Mouse (Mus musculus) forebrain, postnatal 0 days (tissue): Measurements from ENCODE around the gene Nsl1. TPM values are rescaled to one million over a fixed set of nuclear protein-coding genes. Genes with fewer than 3 reads are reported as not detected.

Experiments used
- ATAC-seq: fragments of 200-750 bp; cut with Nextera tagmentation; 2 replicates; pipeline ENCODE4 v1.8.0; 2017; ENCODE audit warnings: mild to moderate bottlenecking, moderate library complexity
- DNase-seq: peaks from one replicate; pipeline ENCODE4 v3.0.0-alpha.2; 2015
- H3K27ac ChIP-seq: fragments of 300-500 bp; sonication (generic); 2 replicates; pipeline ENCODE4 v1.5.1; 2014; ENCODE audit warnings: low read depth, mild to moderate bottlenecking, antibody characterized with exemption, low read length, moderate library complexity, mixed read lengths
- H3K27me3 ChIP-seq: fragments of 300-500 bp; sonication (generic); 2 replicates; pipeline ENCODE4 v1.6.1; 2014; ENCODE audit warnings: mild to moderate bottlenecking, low read length, mixed read lengths; ENCODE audit not compliant: insufficient read depth
- H3K36me3 ChIP-seq: fragments of 300-500 bp; sonication (generic); 2 replicates; pipeline ENCODE4 v1.6.1; 2014; ENCODE audit warnings: mild to moderate bottlenecking, moderate library complexity; ENCODE audit not compliant: insufficient read depth
- H3K4me1 ChIP-seq: fragments of 300-500 bp; sonication (generic); 2 replicates; pipeline ENCODE4 v1.6.1; 2014; ENCODE audit warnings: antibody characterized with exemption; ENCODE audit not compliant: insufficient read depth
- H3K4me2 ChIP-seq: fragments of 300-500 bp; sonication (generic); 2 replicates; pipeline ENCODE4 v1.6.1; 2014; ENCODE audit warnings: low read depth, mild to moderate bottlenecking, moderate library complexity
- H3K4me3 ChIP-seq: fragments of 300-500 bp; sonication (generic); 2 replicates; pipeline ENCODE4 v1.5.1; 2014; ENCODE audit warnings: low read depth, low read length, mixed read lengths
- H3K9ac ChIP-seq: fragments of 300-500 bp; sonication (generic); 2 replicates; pipeline ENCODE4 v1.6.1; 2014; ENCODE audit warnings: mild to moderate bottlenecking
- H3K9me3 ChIP-seq: fragments of 300-500 bp; sonication (generic); 2 replicates; pipeline ENCODE4 v1.6.1; 2016; ENCODE audit warnings: low read length
- CTCF ChIP-seq: sonication (generic); IDR thresholded peaks from 2 replicates; pipeline ENCODE4 v1.5.1; 2016; ENCODE audit warnings: antibody characterized with exemption, control low read depth, low read depth
- WGBS: fragments of 180-500 bp; shearing (Covaris S2); extraction: QIAGEN DNeasy Blood & Tissue Kit; methylation state at CpG from one replicate; pipeline ENCODE4 v1.1.7; 2014; 5-methylcytosine and 5-hydroxymethylcytosine counted together
- polyA plus RNA-seq: library from polyadenylated mRNA; unstranded; fragments of >200 nt; fragmentation: Nextera tagmentation; extraction: Ambion mirVana; gene quantifications from 2 replicates; pipeline ENCODE4 v1.2.1, GENCODE M21; 2015
- total RNA-seq: library from RNA; depleted of rRNA; stranded (reverse); fragments of >200 nt; gene quantifications from 2 replicates; pipeline ENCODE4 v1.2.3, GENCODE M21; 2014

Gene Nsl1
- total and polyA plus RNA-seq, 2 experiments from 2014 or later, result 2.5 to 4.7 TPM

DNA sequence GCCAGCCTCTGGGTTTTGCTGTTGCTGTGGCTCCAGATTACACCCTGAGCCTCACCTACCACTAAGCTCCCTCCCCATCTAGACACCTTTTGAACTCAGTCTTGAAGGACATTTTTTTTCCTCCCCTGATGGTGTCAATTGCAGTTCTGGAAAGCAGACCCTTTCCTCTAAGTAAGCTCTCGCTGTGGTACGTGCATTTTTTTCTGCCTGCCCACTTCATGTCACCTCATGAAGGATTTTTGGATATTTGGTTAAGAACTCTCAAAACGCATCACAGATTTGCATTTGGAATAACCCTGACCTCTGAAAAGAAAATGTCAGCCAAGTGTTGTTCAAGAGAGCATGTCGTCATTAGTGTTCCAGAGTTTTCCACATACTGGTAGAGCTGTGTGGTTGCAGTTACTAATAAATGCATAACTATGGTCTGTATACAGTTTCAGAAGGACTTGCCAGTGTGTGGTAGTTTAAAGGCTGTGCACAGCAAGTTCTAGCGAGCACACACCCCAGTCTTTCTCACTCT lies 37.0 kb downstream of the Nsl1 start:
- no peaks in the 10 kb centered on the region for H3K9me3 ChIP-seq

DNA sequence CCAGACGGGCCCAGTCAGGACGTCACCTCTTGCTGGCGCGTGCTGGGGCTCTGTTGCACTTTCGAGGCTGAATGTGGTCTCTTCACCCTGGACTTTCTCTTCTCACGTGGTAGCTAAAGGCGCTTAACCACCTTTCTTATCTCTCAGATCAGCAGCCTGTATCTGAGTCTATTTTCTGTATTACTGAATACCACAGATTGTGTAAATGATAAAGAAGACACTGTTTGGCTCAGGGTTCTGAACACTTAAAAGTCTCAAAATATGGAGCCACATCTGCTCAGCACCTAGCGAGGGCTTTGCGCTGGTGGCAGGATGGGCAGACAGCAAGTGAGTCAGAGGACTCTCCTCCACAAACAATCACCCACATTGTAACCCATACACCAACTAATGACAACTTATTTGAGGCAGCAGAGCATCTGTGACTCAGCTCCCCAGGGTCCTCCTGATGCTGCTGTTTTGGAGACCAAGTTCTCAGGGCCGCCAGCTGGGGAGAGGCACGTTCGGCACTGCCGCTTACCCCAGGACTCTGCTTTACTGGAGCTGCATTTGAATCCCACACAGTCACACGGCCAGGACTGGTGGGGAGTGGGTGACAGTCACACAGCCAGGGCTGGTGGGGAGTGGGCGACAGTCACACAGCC lies 40.0 kb downstream of the Nsl1 start:
- ATAC-seq, result no peak
- 87% methylated on average over 15 of the region's 15 CpGs for whole genome bisulfite sequencing
- H3K27me3 ChIP-seq, result 0 out of 2 replicates have a peak, but pooled peaks cover 3% of the 10 kb centered on the region

More for the DNA sequence above, 37.0 kb downstream of the Nsl1 start:
- ATAC-seq (no peak), DNase-seq (no peak)
- Histone ChIP-seq H3K4me1 (no peaks in the 10 kb centered on the region), H3K36me3 (no peaks in the 10 kb centered on the region), H3K27ac (no peak overlapping the region), H3K9ac (no peak overlapping the region), H3K27me3 (0 out of 2 replicates have a peak, but pooled peaks cover 3% of the 10 kb centered on the region), H3K4me3 (no peak overlapping the region), H3K4me2 (no peak overlapping the region)
- WGBS, result 72% methylated on average over 5 of the region's 5 CpGs
- no peak for TF ChIP-seq CTCF

DNA sequence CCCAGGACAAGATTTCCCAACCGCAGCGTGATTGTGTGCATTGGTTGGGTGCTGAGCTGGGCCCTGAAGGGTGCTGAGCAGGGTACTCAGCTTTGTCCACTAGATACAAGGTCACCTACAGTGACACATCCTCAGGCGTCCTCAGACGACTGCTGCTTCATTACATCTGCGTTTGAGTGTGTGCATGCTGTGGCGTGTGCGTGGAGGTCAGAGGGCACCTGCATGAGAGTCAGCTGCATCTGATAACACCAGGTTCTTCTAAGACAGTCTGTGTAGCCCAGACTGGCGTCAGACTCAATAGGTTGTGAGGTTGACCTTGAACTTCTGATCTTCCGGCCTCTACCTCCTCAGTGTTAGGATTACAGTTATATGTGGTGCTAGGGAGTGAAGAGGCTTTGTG lies 42.4 kb downstream of the Nsl1 start:
- DNase-seq, result no peak
- no peak for ATAC-seq
- H3K4me3 ChIP-seq, result no peak overlapping the region
- TF ChIP-seq CTCF, result no peak
- H3K4me1 ChIP-seq, result no peaks in the 10 kb centered on the region
- no peaks in the 10 kb centered on the region for H3K36me3 ChIP-seq
- no peaks in the 10 kb centered on the region for H3K9me3 ChIP-seq
- no peak overlapping the region for H3K27ac ChIP-seq
- H3K4me2 ChIP-seq, result no peak overlapping the region
- H3K9ac ChIP-seq, result no peak overlapping the region
- no peaks in the 10 kb centered on the region for H3K27me3 ChIP-seq
- 84% methylated on average over 9 of the region's 9 CpGs for whole genome bisulfite sequencing

More for the DNA sequence above, 40.0 kb downstream of the Nsl1 start:
- H3K4me2 ChIP-seq, result no peak overlapping the region
- DNase-seq, result no peak
- TF ChIP-seq CTCF, result no peak
- H3K9ac ChIP-seq, result no peak overlapping the region
- H3K36me3 ChIP-seq, result no peaks in the 10 kb centered on the region
- H3K27ac ChIP-seq, result no peak overlapping the region
- H3K4me1 ChIP-seq, result no peaks in the 10 kb centered on the region
- no peaks in the 10 kb centered on the region for H3K9me3 ChIP-seq
- no peak overlapping the region for H3K4me3 ChIP-seq

DNA sequence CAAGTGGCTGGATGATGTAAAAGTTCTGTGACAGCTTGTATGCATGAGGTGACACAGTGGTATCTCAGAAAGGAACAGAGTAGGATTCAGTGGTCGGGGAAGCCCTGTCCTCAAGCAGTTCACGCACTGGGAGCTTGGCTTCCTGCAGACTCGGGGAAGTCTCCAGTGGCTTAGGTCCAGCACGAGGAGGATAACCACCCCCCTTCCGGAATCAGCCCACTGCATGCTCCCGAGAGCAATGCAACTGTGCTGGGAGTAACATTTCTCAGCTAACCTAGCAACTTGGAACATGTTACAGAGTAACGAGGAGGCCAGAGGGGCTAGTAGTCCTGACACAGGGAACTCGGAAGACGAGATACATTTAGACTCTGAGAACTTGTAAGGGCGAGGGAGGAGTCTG lies 44.5 kb downstream of the Nsl1 start:
- H3K4me1 ChIP-seq, result no peaks in the 10 kb centered on the region
- H3K9me3 ChIP-seq, result no peaks in the 10 kb centered on the region
- no peak overlapping the region for H3K27ac ChIP-seq
- H3K4me2 ChIP-seq, result no peak overlapping the region
- H3K4me3 ChIP-seq, result no peak overlapping the region
- no peak for DNase-seq
- ATAC-seq, result no peak
- no peak overlapping the region for H3K9ac ChIP-seq
- 70% methylated on average over 10 of the region's 10 CpGs for WGBS
- H3K36me3 ChIP-seq, result no peaks in the 10 kb centered on the region
- no peak for TF ChIP-seq CTCF
- no peaks in the 10 kb centered on the region for H3K27me3 ChIP-seq

DNA sequence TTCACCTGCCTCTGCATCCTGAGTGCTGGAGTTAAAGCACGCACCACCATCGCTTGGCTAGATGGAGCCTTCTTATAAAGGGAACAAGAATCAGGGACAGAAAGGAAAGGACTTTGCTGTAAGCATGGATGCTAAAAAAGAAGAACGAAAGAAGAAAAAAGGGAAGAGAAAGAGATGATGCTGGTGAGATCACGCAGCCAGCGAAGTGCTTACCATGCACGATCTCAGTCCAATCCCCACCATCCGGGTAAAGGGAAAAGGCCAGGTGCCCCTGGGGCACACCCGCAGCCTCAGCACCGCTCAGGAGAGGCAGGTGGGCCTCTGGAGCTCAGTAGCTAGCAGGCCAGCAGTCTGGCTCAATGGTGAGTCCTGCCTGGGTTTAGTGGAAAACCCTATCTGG lies 47.1 kb downstream of the Nsl1 start:
- Histone ChIP-seq H3K4me1 (no peaks in the 10 kb centered on the region), H3K36me3 (no peaks in the 10 kb centered on the region), H3K27me3 (no peaks in the 10 kb centered on the region), H3K4me3 (no peak overlapping the region), H3K9ac (no peak overlapping the region), H3K9me3 (no peaks in the 10 kb centered on the region), H3K4me2 (no peak overlapping the region), H3K27ac (no peak overlapping the region)
- DNase-seq (no peak), ATAC-seq (no peak)
- TF ChIP-seq CTCF, result no peak
- 93% methylated on average over 9 of the region's 9 CpGs for WGBS

DNA sequence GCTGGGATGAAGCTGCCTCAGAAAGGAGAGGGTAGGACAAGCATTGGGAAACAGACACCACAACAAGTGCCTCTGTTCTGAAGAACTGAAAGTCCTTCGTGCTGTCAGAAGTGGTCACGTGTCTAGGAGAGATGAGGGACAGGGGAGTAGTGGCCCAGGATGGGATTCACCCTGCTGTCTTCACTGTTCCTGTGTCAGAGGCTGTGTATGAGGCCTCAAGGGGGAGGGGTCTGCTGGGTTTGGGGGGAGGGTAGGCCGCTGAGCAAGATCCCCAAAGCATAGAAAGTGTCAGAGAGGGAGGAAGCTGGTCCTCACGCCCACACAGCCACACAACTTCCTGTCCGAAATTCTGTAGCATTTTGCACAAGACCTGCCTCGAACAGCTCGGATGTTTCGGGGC lies 48.3 kb downstream of the Nsl1 start:
- H3K9ac ChIP-seq, result no peak overlapping the region
- WGBS, result 69% methylated on average over 8 of the region's 8 CpGs
- DNase-seq (no peak), ATAC-seq (no peak)
- H3K27me3 ChIP-seq, result no peaks in the 10 kb centered on the region
- no peaks in the 10 kb centered on the region for H3K36me3 ChIP-seq
- H3K4me3 ChIP-seq, result no peak overlapping the region
- H3K4me2 ChIP-seq, result no peak overlapping the region
- no peaks in the 10 kb centered on the region for H3K4me1 ChIP-seq
- no peak for TF ChIP-seq CTCF
- H3K27ac ChIP-seq, result no peak overlapping the region
- no peaks in the 10 kb centered on the region for H3K9me3 ChIP-seq

DNA sequence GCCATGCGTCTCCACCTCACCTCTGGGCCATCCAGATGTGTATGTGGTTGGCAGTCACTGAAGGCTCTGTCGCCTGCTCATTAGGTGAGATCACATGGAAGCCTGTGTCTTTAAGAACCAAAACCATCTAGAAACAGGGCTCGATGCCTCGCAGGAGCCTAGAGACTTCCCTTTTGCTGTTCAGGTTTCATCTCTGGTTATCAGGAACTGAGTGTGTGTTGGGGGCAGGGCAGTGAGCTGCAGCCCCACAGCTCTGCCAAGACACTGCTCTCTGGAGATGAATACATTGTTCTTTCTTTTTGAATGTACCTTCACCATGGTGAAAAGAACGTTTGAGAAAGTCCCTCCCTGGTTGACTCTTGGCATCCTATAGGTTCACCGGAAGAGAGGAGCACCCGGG lies 52.1 kb downstream of the Nsl1 start:
- H3K4me1 ChIP-seq, result no peaks in the 10 kb centered on the region
- no peak for TF ChIP-seq CTCF

More for the DNA sequence above, 52.1 kb downstream of the Nsl1 start:
- 76% methylated on average over 7 of the region's 7 CpGs for WGBS
- no peak overlapping the region for H3K27ac ChIP-seq
- DNase-seq, result no peak
- H3K36me3 ChIP-seq, result no peaks in the 10 kb centered on the region
- no peaks in the 10 kb centered on the region for H3K27me3 ChIP-seq
- no peak overlapping the region for H3K9ac ChIP-seq
- no peaks in the 10 kb centered on the region for H3K9me3 ChIP-seq
- no peak for ATAC-seq
- no peak overlapping the region for H3K4me3 ChIP-seq
- H3K4me2 ChIP-seq, result no peak overlapping the region
